Mouse (Mus musculus): Measurements from ENCODE around the gene Tgm7. TPM values are rescaled to one million over a fixed set of nuclear protein-coding genes. Genes with fewer than 3 reads are reported as not detected.

Gene Tgm7
- not detected in 2 replicates for polyA plus RNA-seq (2015; fragmentation: Nextera tagmentation; extraction: Ambion mirVana)

GRCm38 (mm10) chr2:121109695-121110094 lies at the start of gene Tgm7:
Gene Tgm7, minus strand, starts transcription at chr2:121109795.
- Histone ChIP-seq H3K27me3 (ENCODE audit: insufficient read depth, low read length) (no peaks in the 10 kb centered on the region), H3K9me3 (ENCODE audit: low read length) (no peaks in the 10 kb centered on the region), H3K4me1 (ENCODE audit: insufficient read depth) (no peaks in the 10 kb centered on the region), H3K4me2 (ENCODE audit: low read depth, low read length) (no peak within 1 kb of the TSS), H3K4me3 (ENCODE audit: low read depth, low read length) (no peak within 1 kb of the TSS), H3K36me3 (replicated peaks; ENCODE audit: insufficient read depth, low read length) (no peaks in the 10 kb centered on the region), H3K9ac (replicated peaks) (no peak within 1 kb of the TSS), H3K27ac (ENCODE audit: low read depth) (no peak within 1 kb of the TSS)
- 83% methylated on average over 4 of the region's 4 CpGs for WGBS (ENCODE audit: insufficient replicate concordance)
- ATAC-seq: no peak
- TF ChIP-seq CTCF (IDR thresholded peaks at IDR 0.05; ENCODE audit: low read depth): no peak
- no peak for TF ChIP-seq EP300 (IDR thresholded peaks at IDR 0.05; ENCODE audit: low read depth)
- no peak for DNase-seq

- H3K36me3 ChIP-seq (replicated peaks; ENCODE audit: insufficient read depth, low read length): peaks cover 33% of the 10 kb centered on the region
- H3K9me3 ChIP-seq (ENCODE audit: low read length): no peaks in the 10 kb centered on the region
- WGBS (ENCODE audit: insufficient replicate concordance): 84% methylated on average over 3 of the region's 3 CpGs
- H3K4me2 ChIP-seq (ENCODE audit: low read depth, low read length): no peak overlapping the region
- H3K4me3 ChIP-seq (ENCODE audit: low read depth, low read length): no peak overlapping the region
- H3K4me1 ChIP-seq (ENCODE audit: insufficient read depth): no peaks in the 10 kb centered on the region
- DNase-seq: no peak
- no peak overlapping the region for H3K9ac ChIP-seq (replicated peaks)
- H3K27ac ChIP-seq (ENCODE audit: low read depth): no peak overlapping the region
- H3K27me3 ChIP-seq (ENCODE audit: insufficient read depth, low read length): no peaks in the 10 kb centered on the region
- ATAC-seq: no peak
- no peak for TF ChIP-seq EP300 (IDR thresholded peaks at IDR 0.05; ENCODE audit: low read depth)
- peak; percentile 54 for TF ChIP-seq CTCF (IDR thresholded peaks at IDR 0.05; ENCODE audit: low read depth)
These were observed 43.5 kb upstream of the Tgm7 start for GRCm38 (mm10) chr2:121153100-121153499.

- no peaks in the 10 kb centered on the region for H3K9me3 ChIP-seq (ENCODE audit: low read length)
- H3K4me3 ChIP-seq (ENCODE audit: low read depth, low read length): no peak overlapping the region
- WGBS (ENCODE audit: insufficient replicate concordance): 64% methylated on average over 5 of the region's 5 CpGs
- ATAC-seq (no peak), DNase-seq (no peak)
- no peaks in the 10 kb centered on the region for H3K27me3 ChIP-seq (ENCODE audit: insufficient read depth, low read length)
- no peak overlapping the region for H3K9ac ChIP-seq (replicated peaks)
- no peaks in the 10 kb centered on the region for H3K4me1 ChIP-seq (ENCODE audit: insufficient read depth)
- H3K36me3 ChIP-seq (replicated peaks; ENCODE audit: insufficient read depth, low read length): peaks cover 37% of the 10 kb centered on the region
- H3K27ac ChIP-seq (ENCODE audit: low read depth): no peak overlapping the region
- H3K4me2 ChIP-seq (ENCODE audit: low read depth, low read length): no peak overlapping the region
- TF ChIP-seq CTCF (IDR thresholded peaks at IDR 0.05; ENCODE audit: low read depth) (no peak), EP300 (IDR thresholded peaks at IDR 0.05; ENCODE audit: low read depth) (no peak)
These were observed 40.1 kb upstream of the Tgm7 start for GRCm38 (mm10) chr2:121149679-121150078.

- Histone ChIP-seq H3K9me3 (ENCODE audit: low read length) (no peaks in the 10 kb centered on the region), H3K27me3 (ENCODE audit: insufficient read depth, low read length) (no peaks in the 10 kb centered on the region), H3K36me3 (replicated peaks; ENCODE audit: insufficient read depth, low read length) (peaks cover 26% of the 10 kb centered on the region), H3K27ac (ENCODE audit: low read depth) (no peak overlapping the region), H3K4me3 (ENCODE audit: low read depth, low read length) (no peak overlapping the region), H3K4me2 (ENCODE audit: low read depth, low read length) (no peak overlapping the region), H3K4me1 (ENCODE audit: insufficient read depth) (peaks cover 23% of the 10 kb centered on the region), H3K9ac (replicated peaks) (no peak overlapping the region)
- TF ChIP-seq CTCF (IDR thresholded peaks at IDR 0.05; ENCODE audit: low read depth) (no peak), EP300 (IDR thresholded peaks at IDR 0.05; ENCODE audit: low read depth) (no peak)
- WGBS (ENCODE audit: insufficient replicate concordance): 65% methylated on average over 2 of the region's 2 CpGs
- ATAC-seq (no peak), DNase-seq (no peak)
These were observed 32.8 kb upstream of the Tgm7 start for GRCm38 (mm10) chr2:121142415-121142814.

- peak overlapping the region; percentile 81 for H3K4me2 ChIP-seq (ENCODE audit: low read depth, low read length)
- DNase-seq (no peak), ATAC-seq (no peak)
- H3K9ac ChIP-seq (replicated peaks): peak overlapping the region; percentile 77
- H3K9me3 ChIP-seq (ENCODE audit: low read length): no peaks in the 10 kb centered on the region
- peaks cover 16% of the 10 kb centered on the region; the same call in 1 of the 2 replicates for H3K36me3 ChIP-seq (replicated peaks; ENCODE audit: insufficient read depth, low read length)
- whole genome bisulfite sequencing (ENCODE audit: insufficient replicate concordance): 69% methylated on average over 16 of the region's 16 CpGs
- no peaks in the 10 kb centered on the region for H3K27me3 ChIP-seq (ENCODE audit: insufficient read depth, low read length)
- peak overlapping the region; percentile 74 for H3K4me3 ChIP-seq (ENCODE audit: low read depth, low read length)
- TF ChIP-seq EP300 (IDR thresholded peaks at IDR 0.05; ENCODE audit: low read depth) (no peak), CTCF (IDR thresholded peaks at IDR 0.05; ENCODE audit: low read depth) (no peak)
- peak overlapping the region; percentile 97 for H3K27ac ChIP-seq (ENCODE audit: low read depth)
- peaks cover 24% of the 10 kb centered on the region for H3K4me1 ChIP-seq (ENCODE audit: insufficient read depth)
These were observed 31.8 kb upstream of the Tgm7 start for GRCm38 (mm10) chr2:121141216-121142035.

GRCm38 (mm10) chr2:121140018-121140882 lies 30.7 kb upstream of the Tgm7 start, which contains the start of the genes Adal and Lcmt2:
Gene Adal, plus strand, starts transcription at chr2:121140428.
Gene Lcmt2, minus strand, starts transcription at chr2:121140653.
- Histone ChIP-seq H3K9ac (replicated peaks) (peak within 1 kb of the TSS; percentile 77), H3K9me3 (ENCODE audit: low read length) (no peaks in the 10 kb centered on the region), H3K27me3 (ENCODE audit: insufficient read depth, low read length) (no peaks in the 10 kb centered on the region), H3K4me1 (ENCODE audit: insufficient read depth) (peaks cover 24% of the 10 kb centered on the region), H3K27ac (ENCODE audit: low read depth) (peak within 1 kb of the TSS; percentile 97), H3K36me3 (replicated peaks; ENCODE audit: insufficient read depth, low read length) (peaks cover 12% of the 10 kb centered on the region; the same call in 1 of the 2 replicates), H3K4me3 (ENCODE audit: low read depth, low read length) (peak within 1 kb of the TSS; percentile 74), H3K4me2 (ENCODE audit: low read depth, low read length) (peak within 1 kb of the TSS; percentile 81)
- DNase-seq: peak; percentile 93
- ATAC-seq: peak; percentile 95
- WGBS (ENCODE audit: insufficient replicate concordance): 1% methylated on average over 86 of the region's 87 CpGs
- TF ChIP-seq EP300 (IDR thresholded peaks at IDR 0.05; ENCODE audit: low read depth) (0 out of 2 replicates have a peak, but pooled peaks have one; percentile 11), CTCF (IDR thresholded peaks at IDR 0.05; ENCODE audit: low read depth) (0 out of 2 replicates have a peak, but pooled peaks have one; percentile 1)
